Mouse (Mus musculus) heart, adult 11 months (tissue): ENCODE data around the gene Rtkn.
A peak's percentile ranks its signal among the peaks of the same experiment; 100 is the strongest.

Source experiments
- DNase-seq: peaks from one replicate; pipeline ENCODE4 v3.0.0; 2022

Gene Rtkn

GRCm38 (mm10) chr6:83134951-83135513 is at the start of gene Rtkn:
Rtkn (plus strand) TSS chr6:83135463.
- DNase-seq, result peak; percentile 94

- no peak for DNase-seq
Measured at GRCm38 (mm10) chr6:83086121-83087035, 48.9 kb upstream of the Rtkn start, which contains the start of gene Lbx2. Lbx2 (plus strand) TSS chr6:83086367.

- DNase-seq, result peak; percentile 95
Measured at GRCm38 (mm10) chr6:83087205-83087925, 47.9 kb upstream of the Rtkn start.

- DNase-seq, result no peak
Measured at GRCm38 (mm10) chr6:83087926-83088260, 47.4 kb upstream of the Rtkn start.

GRCm38 (mm10) chr6:83092416-83093127 is 42.7 kb upstream of the Rtkn start:
- DNase-seq, result no peak

GRCm38 (mm10) chr6:83095968-83096367 is 39.3 kb upstream of the Rtkn start:
- DNase-seq, result no peak

- no peak for DNase-seq
Measured at GRCm38 (mm10) chr6:83098411-83098810, 36.9 kb upstream of the Rtkn start.

- peak; percentile 99 for DNase-seq
Measured at GRCm38 (mm10) chr6:83101316-83101687, 34.0 kb upstream of the Rtkn start, which contains the start of the genes Ccdc142 and Gm42688. Ccdc142 (plus strand) TSS chr6:83101601. Gm42688 (plus strand) TSS chr6:83101617.

GRCm38 (mm10) chr6:83101688-83102556 is 33.3 kb upstream of the Rtkn start:
- DNase-seq, result peak; percentile 96

GRCm38 (mm10) chr6:83103130-83103650 is 32.1 kb upstream of the Rtkn start:
- peak; percentile 90 for DNase-seq

- no peak for DNase-seq
Measured at GRCm38 (mm10) chr6:83104158-83104557, 31.1 kb upstream of the Rtkn start.

- peak; percentile 96 for DNase-seq
Measured at GRCm38 (mm10) chr6:83107566-83108400, 27.5 kb upstream of the Rtkn start.

GRCm38 (mm10) chr6:83108762-83109668 is 26.2 kb upstream of the Rtkn start, which contains the start of gene Mrpl53:
Mrpl53 (plus strand) TSS chr6:83109040.
- DNase-seq, result peak; percentile 98

- no peak for DNase-seq
Measured at GRCm38 (mm10) chr6:83111510-83112136, 23.6 kb upstream of the Rtkn start.

- DNase-seq, result peak; percentile 99
Measured at GRCm38 (mm10) chr6:83115011-83115671, 20.1 kb upstream of the Rtkn start, which contains the start of gene Mogs. Mogs (plus strand) TSS chr6:83115496.

GRCm38 (mm10) chr6:83115682-83116372 is 19.4 kb upstream of the Rtkn start:
- DNase-seq, result peak; percentile 94

- DNase-seq, result peak; percentile 90
Measured at GRCm38 (mm10) chr6:83116373-83117164, 18.7 kb upstream of the Rtkn start.
